Mouse (Mus musculus) heart, embryonic 15.5 days (tissue): ENCODE data around the gene Nfic. TPM values are rescaled to one million over a fixed set of nuclear protein-coding genes. Genes with fewer than 3 reads are reported as not detected.
"Not testable (repeated sequence)": the region's sequence is repeated elsewhere in the genome, so short reads cannot be mapped to it uniquely, and the experiment has no call there.

Experiments
- ATAC-seq: fragments of 200-750 bp; cut with Nextera tagmentation; replicated peaks from 2 replicates; pipeline ENCODE4 v1.8.0; 2017; ENCODE audit warnings: low read depth, moderate TSS enrichment; ENCODE audit not compliant: insufficient number of reproducible peaks, insufficient read depth, low FRiP score
- H3K27ac ChIP-seq: fragments of 300-500 bp; sonication (generic); 2 replicates; pipeline ENCODE4 v1.5.1; 2015; ENCODE audit warnings: mild to moderate bottlenecking, inconsistent platforms
- H3K27me3 ChIP-seq: fragments of 300-500 bp; sonication (generic); 2 replicates; pipeline ENCODE4 v1.6.1; 2015; ENCODE audit warnings: inconsistent platforms
- H3K36me3 ChIP-seq: fragments of 300-500 bp; sonication (generic); 2 replicates; pipeline ENCODE4 v1.6.1; 2015; ENCODE audit warnings: mild to moderate bottlenecking, inconsistent platforms
- H3K4me1 ChIP-seq: fragments of 300-500 bp; sonication (generic); replicated peaks from 2 replicates; pipeline ENCODE4 v1.6.1; 2015; ENCODE audit warnings: inconsistent platforms
- H3K4me2 ChIP-seq: fragments of 300-500 bp; sonication (generic); 2 replicates; pipeline ENCODE4 v1.6.1; 2015; ENCODE audit warnings: inconsistent platforms, mild to moderate bottlenecking, moderate library complexity
- H3K4me3 ChIP-seq: fragments of 300-500 bp; sonication (generic); 2 replicates; pipeline ENCODE4 v1.5.1; 2015; ENCODE audit warnings: mild to moderate bottlenecking, inconsistent platforms
- H3K9ac ChIP-seq: fragments of 300-500 bp; sonication (generic); 2 replicates; pipeline ENCODE4 v1.6.1; 2015; ENCODE audit warnings: mild to moderate bottlenecking, inconsistent platforms
- H3K9me3 ChIP-seq: fragments of 300-500 bp; sonication (generic); replicated peaks from 2 replicates; pipeline ENCODE4 v1.6.1; 2016; ENCODE audit warnings: inconsistent platforms
- WGBS: fragments of 180-500 bp; shearing (Covaris S2); methylation state at CpG from one replicate; pipeline ENCODE4 v1.1.7; 2015; ENCODE audit warnings: mixed read lengths; 5-methylcytosine and 5-hydroxymethylcytosine counted together
- polyA plus RNA-seq: library from polyadenylated mRNA; unstranded; fragments of >200 nt; fragmentation: Nextera tagmentation; extraction: Ambion mirVana; gene quantifications from 2 replicates; pipeline ENCODE4 v1.2.1, GENCODE M21; 2015

Gene Nfic
- polyA plus RNA-seq, 1 experiment from 2014 or later = 60.9 TPM

- Histone ChIP-seq H3K9ac (no peak overlapping the region), H3K4me1 (peaks cover 14% of the 10 kb centered on the region), H3K9me3 (no peaks in the 10 kb centered on the region), H3K27ac (no peak overlapping the region), H3K4me2 (no peak overlapping the region), H3K36me3 (no peaks in the 10 kb centered on the region), H3K4me3 (no peak overlapping the region), H3K27me3 (peaks cover 97% of the 10 kb centered on the region)
- 82% methylated on average over 8 of the region's 8 CpGs for WGBS
- no peak for ATAC-seq
Observed at GRCm38 (mm10) chr10:81457624-81458023, 2.2 kb upstream of the Nfic start.

DNA sequence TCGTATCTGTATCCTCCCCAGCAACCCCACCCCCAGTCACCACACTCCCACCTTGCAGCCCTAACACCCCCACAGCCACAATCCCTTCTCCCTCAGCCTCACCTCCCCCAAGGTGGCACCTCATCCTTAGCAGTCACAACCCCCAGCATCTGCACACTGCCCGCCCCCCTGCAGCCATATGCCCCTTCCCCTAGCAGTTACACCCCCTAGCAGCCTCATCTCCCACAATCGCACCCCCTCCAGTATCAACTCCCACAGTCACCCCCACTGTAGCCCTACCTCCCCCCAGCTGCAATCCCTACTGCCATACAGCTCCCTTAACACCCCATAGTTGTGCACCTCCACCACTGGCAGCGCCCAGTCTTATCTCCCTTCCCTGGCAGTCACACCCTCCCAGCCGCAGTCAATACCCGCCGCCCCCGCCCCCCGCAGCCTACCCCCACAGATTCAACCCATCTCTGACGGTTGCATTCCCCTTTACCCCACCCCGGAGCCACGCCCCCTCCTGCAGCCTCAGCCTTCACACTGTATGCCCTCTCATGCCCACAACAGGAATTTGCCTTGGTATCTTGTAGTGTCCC, 1.6 kb upstream of the Nfic start:
- Histone ChIP-seq H3K4me1 (peaks cover 19% of the 10 kb centered on the region), H3K36me3 (no peaks in the 10 kb centered on the region), H3K4me2 (no peak overlapping the region), H3K9ac (no peak overlapping the region), H3K9me3 (no peaks in the 10 kb centered on the region), H3K4me3 (no peak overlapping the region), H3K27ac (no peak overlapping the region), H3K27me3 (peaks cover 97% of the 10 kb centered on the region)
- no peak for ATAC-seq
- 34% methylated on average over 12 of the region's 12 CpGs for WGBS

DNA sequence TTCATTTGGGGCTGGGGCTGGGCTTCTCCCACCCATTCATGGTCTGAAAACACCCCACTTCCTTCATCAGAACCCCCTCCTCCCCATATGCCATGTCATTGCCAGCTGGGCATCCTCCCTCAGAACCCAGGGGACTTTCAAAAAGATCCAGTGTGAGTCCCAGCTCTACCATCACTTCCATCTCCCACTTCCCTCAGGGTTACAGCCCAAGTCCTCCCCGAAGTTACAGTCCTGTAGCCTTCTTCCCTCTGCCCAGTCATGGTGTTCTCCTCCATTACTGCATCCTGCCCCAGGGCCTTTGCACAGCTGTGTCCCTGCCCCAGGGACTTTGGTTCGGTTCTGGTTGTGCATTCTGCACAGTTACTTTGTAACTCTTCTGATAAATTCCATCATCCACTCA, 1.3 kb downstream of the Nfic start:
- Histone ChIP-seq H3K9ac (no peak overlapping the region), H3K27ac (no peak overlapping the region), H3K27me3 (peaks cover 88% of the 10 kb centered on the region), H3K36me3 (no peaks in the 10 kb centered on the region), H3K4me3 (no peak overlapping the region), H3K9me3 (no peaks in the 10 kb centered on the region), H3K4me1 (peaks cover 11% of the 10 kb centered on the region), H3K4me2 (no peak overlapping the region)
- no peak for ATAC-seq
- WGBS = 70% methylated on average over 2 of the region's 2 CpGs

GRCm38 (mm10) chr10:81452947-81453288, 2.5 kb downstream of the Nfic start:
- H3K27me3 ChIP-seq = peaks cover 83% of the 10 kb centered on the region
- H3K4me3 ChIP-seq = peak overlapping the region; percentile 8; the same call in 1 of the 2 replicates

GRCm38 (mm10) chr10:81452237-81452946, 3.0 kb downstream of the Nfic start:
- Histone ChIP-seq H3K9ac (0 out of 2 replicates have a peak overlapping the region, but pooled peaks have one; percentile 14), H3K36me3 (no peaks in the 10 kb centered on the region), H3K27me3 (peaks cover 78% of the 10 kb centered on the region), H3K4me3 (peak overlapping the region; percentile 8; the same call in 1 of the 2 replicates), H3K27ac (no peak overlapping the region), H3K9me3 (no peaks in the 10 kb centered on the region), H3K4me1 (peaks cover 11% of the 10 kb centered on the region), H3K4me2 (0 out of 2 replicates have a peak overlapping the region, but pooled peaks have one; percentile 1)
- 8% methylated on average over 36 of the region's 36 CpGs for WGBS
- ATAC-seq = no peak

More at GRCm38 (mm10) chr10:81452947-81453288, 2.5 kb downstream of the Nfic start:
- Histone ChIP-seq H3K9me3 (no peaks in the 10 kb centered on the region), H3K27ac (no peak overlapping the region), H3K4me1 (peaks cover 11% of the 10 kb centered on the region), H3K36me3 (no peaks in the 10 kb centered on the region), H3K4me2 (0 out of 2 replicates have a peak overlapping the region, but pooled peaks have one; percentile 1), H3K9ac (no peak overlapping the region)
- 7% methylated on average over 14 of the region's 14 CpGs for WGBS
- no peak for ATAC-seq

- Histone ChIP-seq H3K27ac (no peak overlapping the region), H3K36me3 (no peaks in the 10 kb centered on the region), H3K4me2 (no peak overlapping the region), H3K9ac (no peak overlapping the region), H3K9me3 (no peaks in the 10 kb centered on the region), H3K4me1 (peaks cover 11% of the 10 kb centered on the region), H3K27me3 (peaks cover 68% of the 10 kb centered on the region), H3K4me3 (no peak overlapping the region)
- no peak for ATAC-seq
- 41% methylated on average over 6 of the region's 6 CpGs for WGBS
Observed at GRCm38 (mm10) chr10:81451365-81451745, 4.1 kb downstream of the Nfic start.

DNA sequence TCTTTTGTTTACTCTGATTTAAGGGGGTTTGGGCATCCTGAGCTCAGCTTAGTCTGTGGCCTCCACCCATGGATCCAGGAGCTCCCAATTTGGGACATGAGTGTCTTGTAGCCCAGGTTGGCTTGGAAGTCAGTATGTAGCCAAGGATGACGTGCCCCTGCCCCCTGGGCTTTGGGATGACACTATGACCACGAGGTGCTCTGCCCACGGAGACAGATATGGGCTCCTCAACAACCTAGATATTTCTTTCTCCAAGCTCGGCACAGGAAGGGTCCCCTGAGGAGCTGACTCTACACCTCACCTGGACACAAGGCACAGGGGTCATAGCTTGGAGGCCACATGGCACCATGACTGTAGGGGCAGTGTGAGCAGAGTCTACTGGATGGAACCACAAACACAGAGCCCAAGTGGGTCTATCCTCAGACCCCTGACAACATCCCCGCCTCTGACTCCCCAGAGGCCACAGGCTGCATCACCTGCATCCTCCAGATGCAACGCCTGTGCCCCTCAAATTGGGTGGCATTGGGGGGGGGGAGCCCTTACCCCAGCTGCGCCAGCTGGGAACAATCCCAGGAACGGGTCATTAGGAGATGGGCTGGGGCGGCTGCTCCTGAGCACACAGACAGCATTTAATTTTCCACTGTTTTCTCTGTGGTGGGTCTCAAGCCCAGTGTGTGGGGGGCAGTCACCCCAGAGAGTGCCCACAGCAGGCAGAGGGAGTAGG, 4.6 kb downstream of the Nfic start:
- peaks cover 63% of the 10 kb centered on the region for H3K27me3 ChIP-seq
- WGBS = 55% methylated on average over 9 of the region's 9 CpGs
- ATAC-seq = no peak
- no peak overlapping the region for H3K4me2 ChIP-seq
- no peaks in the 10 kb centered on the region for H3K36me3 ChIP-seq
- no peak overlapping the region for H3K27ac ChIP-seq
- H3K9ac ChIP-seq = no peak overlapping the region
- H3K9me3 ChIP-seq = no peaks in the 10 kb centered on the region
- H3K4me1 ChIP-seq = peaks cover 11% of the 10 kb centered on the region
- H3K4me3 ChIP-seq = no peak overlapping the region

DNA sequence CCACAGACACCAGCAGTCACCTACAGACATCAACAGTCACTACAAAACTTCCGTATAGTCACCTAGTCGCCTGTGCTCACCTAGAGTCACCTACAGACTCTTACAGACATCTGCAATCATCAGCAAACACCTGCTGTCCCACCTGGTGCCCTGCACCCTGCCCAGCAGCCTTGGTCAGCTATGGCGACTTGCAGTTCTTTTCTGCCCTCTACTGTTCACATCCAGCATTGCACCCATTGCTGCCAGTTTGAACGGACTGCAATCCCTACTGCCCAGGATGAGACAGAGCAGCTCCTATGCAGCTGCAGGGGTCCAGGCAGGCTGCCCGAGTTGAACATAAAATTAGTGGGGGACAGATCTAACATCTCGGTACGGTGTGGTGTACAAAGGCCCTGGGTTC, 5.3 kb downstream of the Nfic start:
- Histone ChIP-seq H3K9ac (no peak overlapping the region), H3K4me2 (no peak overlapping the region), H3K4me3 (no peak overlapping the region), H3K9me3 (no peaks in the 10 kb centered on the region), H3K27me3 (peaks cover 56% of the 10 kb centered on the region), H3K36me3 (no peaks in the 10 kb centered on the region), H3K4me1 (peaks cover 11% of the 10 kb centered on the region), H3K27ac (no peak overlapping the region)
- 2% methylated on average over 7 of the region's 7 CpGs for WGBS
- ATAC-seq = peak; percentile 41; the same call in 1 of the 2 replicates

GRCm38 (mm10) chr10:81445516-81445915, 9.9 kb downstream of the Nfic start:
- not testable (repeated sequence) for H3K4me3 ChIP-seq, ATAC-seq, H3K4me1 ChIP-seq, H3K36me3 ChIP-seq, H3K27ac ChIP-seq, H3K4me2 ChIP-seq, H3K9me3 ChIP-seq, H3K9ac ChIP-seq
- H3K27me3 ChIP-seq = peaks cover 26% of the 10 kb centered on the region
- 17% methylated on average over 2 of the region's 2 CpGs for WGBS

DNA sequence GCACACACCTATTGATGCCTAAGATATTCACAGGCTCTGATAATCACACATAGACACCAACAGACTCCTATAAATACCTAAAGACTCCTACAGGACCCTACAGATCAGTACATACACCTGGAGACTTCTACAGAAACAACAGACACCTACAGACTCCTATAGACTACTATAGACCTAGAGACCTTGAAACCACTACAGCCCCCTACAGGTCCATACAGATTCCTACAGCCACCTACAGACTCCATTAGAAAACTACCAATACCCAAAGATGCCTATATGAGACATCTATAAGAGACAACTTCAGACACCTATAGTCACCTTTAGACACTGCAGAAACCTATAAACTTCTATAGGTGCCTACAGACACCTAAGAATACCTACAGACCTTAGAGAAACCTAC, 14.4 kb downstream of the Nfic start:
- Histone ChIP-seq H3K27me3 (peaks cover 16% of the 10 kb centered on the region; the same call in 1 of the 2 replicates), H3K4me2 (no peak overlapping the region), H3K4me3 (no peak overlapping the region), H3K9ac (no peak overlapping the region), H3K36me3 (no peaks in the 10 kb centered on the region), H3K9me3 (no peaks in the 10 kb centered on the region), H3K27ac (no peak overlapping the region), H3K4me1 (no peaks in the 10 kb centered on the region)
- ATAC-seq = no peak

GRCm38 (mm10) chr10:81435436-81435835, 20.0 kb downstream of the Nfic start:
- Histone ChIP-seq H3K27me3 (no peaks in the 10 kb centered on the region), H3K9me3 (no peaks in the 10 kb centered on the region), H3K27ac (peak overlapping the region; percentile 41), H3K4me2 (0 out of 2 replicates have a peak overlapping the region, but pooled peaks have one; percentile 7), H3K4me3 (no peak overlapping the region), H3K36me3 (no peaks in the 10 kb centered on the region), H3K9ac (no peak overlapping the region), H3K4me1 (peaks cover 43% of the 10 kb centered on the region)
- WGBS = 53% methylated on average over 3 of the region's 3 CpGs
- ATAC-seq = no peak
